Mouse (Mus musculus): ENCODE data around the gene Slc2a9. TPM values are rescaled to one million over a fixed set of nuclear protein-coding genes. Genes with fewer than 3 reads are reported as not detected.

The Slc2a9 gene
- total and polyA plus RNA-seq, 3 experiments: 1.6 to 2.8 (median 2.3) TPM

DNA sequence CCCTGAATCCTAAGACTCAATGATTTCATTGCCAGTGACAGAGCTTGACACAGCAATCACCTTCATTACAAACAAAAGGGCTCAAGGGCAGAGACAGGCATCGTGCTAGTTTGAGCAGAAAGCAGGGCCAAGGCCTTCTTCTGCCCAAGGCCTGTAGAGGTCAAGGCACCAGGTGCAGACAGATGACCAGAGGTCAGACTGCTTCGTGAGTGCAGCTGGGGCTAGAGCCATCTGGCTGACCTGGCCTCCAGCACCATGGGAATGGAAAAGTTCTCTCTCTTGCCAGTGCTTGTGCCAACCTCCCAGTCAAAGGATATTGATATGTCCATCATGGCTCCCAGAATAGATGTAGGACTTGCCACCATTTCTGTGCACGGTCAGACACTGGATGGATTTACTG lies 33.9 kb upstream of the Slc2a9 start:
- H3K27ac ChIP-seq (ENCODE audit: insufficient read depth, low read depth): no peak overlapping the region
- TF ChIP-seq GABPA (IDR thresholded peaks at IDR 0.05; ENCODE audit: insufficient replicate concordance, low read depth, low read length) (no peak), USF2 (conservative IDR thresholded peaks at IDR 0.05; ENCODE audit: low read depth, low read length) (no peak), MAZ (IDR thresholded peaks at IDR 0.05; ENCODE audit: low read depth, low read length) (no peak), NRF1 (IDR thresholded peaks at IDR 0.05; ENCODE audit: low read depth, low read length) (no peak), JUND (conservative IDR thresholded peaks at IDR 0.05; ENCODE audit: low read depth, low read length) (no peak), HCFC1 (IDR thresholded peaks at IDR 0.05; ENCODE audit: low read depth, low read length) (no peak)
- H3K4me3 ChIP-seq (replicated peaks in 1 of 3; ENCODE audit: low read depth in 2 of 3, low read length in 2 of 3, poor library complexity in 1 of 3): no peak overlapping the region
- no peaks in the 10 kb centered on the region for H3K4me1 ChIP-seq (ENCODE audit: control insufficient read depth in 1 of 2, insufficient read depth in 2 of 2)
- no peaks in the 10 kb centered on the region for H3K27me3 ChIP-seq (replicated peaks)
- peaks cover 93 to 98% of the 10 kb centered on the region in 2 experiments for H3K36me3 ChIP-seq (replicated peaks in 1 of 2; ENCODE audit: control insufficient read depth in 1 of 2, insufficient read depth in 1 of 2, low read length in 1 of 2)
- in situ Hi-C loops (cut with MboI; ENCODE audit: low pct_ligation_motif_present, low pct_unique_long_range_greater_than_20kb, low sequenced_read_pairs): no loop called here
- H3K9me3 ChIP-seq (replicated peaks; ENCODE audit: low read length): no peaks in the 10 kb centered on the region
- no peak overlapping the region for H3K9ac ChIP-seq (ENCODE audit: insufficient read depth, low read depth)
- no peaks in the 10 kb centered on the region for H3K79me2 ChIP-seq (replicated peaks; ENCODE audit: control insufficient read depth, extremely low read depth, insufficient read depth, poor library complexity, severe bottlenecking)
- dilution Hi-C loops (cut with MboI; ENCODE audit: extremely low pct_ligation_motif_present, extremely low pct_unique_long_range_greater_than_20kb, low sequenced_read_pairs): no loop called here
- DNase-seq (ENCODE audit: extremely low read depth): no peak
- no peak overlapping the region for H3K4me2 ChIP-seq (ENCODE audit: insufficient read depth, low read depth, poor library complexity, severe bottlenecking)

DNA sequence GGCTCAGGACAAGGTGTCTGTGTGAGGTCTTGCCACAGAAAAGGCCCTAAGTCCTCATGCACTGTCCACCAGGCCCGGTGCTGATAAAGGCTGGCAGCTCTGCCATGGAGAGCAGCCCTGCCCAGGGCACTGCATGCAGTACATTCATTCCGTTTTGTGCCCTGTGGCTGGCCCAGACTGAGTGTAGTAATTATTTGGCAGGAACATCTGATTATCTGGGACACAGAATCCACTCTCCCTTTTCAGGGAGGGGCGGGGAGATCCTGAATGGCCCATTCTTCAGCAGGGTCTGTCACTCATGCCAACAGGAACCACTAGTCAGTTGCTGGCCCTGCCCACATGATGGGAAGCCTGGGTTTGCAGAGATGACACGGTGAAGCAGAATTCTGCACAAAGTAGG lies 29.1 kb upstream of the Slc2a9 start:
- Histone ChIP-seq H3K27ac (ENCODE audit: insufficient read depth, low read depth) (no peak overlapping the region), H3K4me2 (ENCODE audit: insufficient read depth, low read depth, poor library complexity, severe bottlenecking) (no peak overlapping the region), H3K79me2 (replicated peaks; ENCODE audit: control insufficient read depth, extremely low read depth, insufficient read depth, poor library complexity, severe bottlenecking) (no peaks in the 10 kb centered on the region), H3K9ac (ENCODE audit: insufficient read depth, low read depth) (no peak overlapping the region), H3K36me3 (replicated peaks in 1 of 2; ENCODE audit: control insufficient read depth in 1 of 2, insufficient read depth in 1 of 2, low read length in 1 of 2) (peaks cover 89 to 96% of the 10 kb centered on the region in 2 experiments), H3K4me1 (ENCODE audit: control insufficient read depth in 1 of 2, insufficient read depth in 2 of 2) (no peaks in the 10 kb centered on the region), H3K27me3 (replicated peaks) (no peaks in the 10 kb centered on the region), H3K9me3 (replicated peaks; ENCODE audit: low read length) (no peaks in the 10 kb centered on the region), H3K4me3 (replicated peaks in 1 of 3; ENCODE audit: low read depth in 2 of 3, low read length in 2 of 3, poor library complexity in 1 of 3) (no peak overlapping the region)
- TF ChIP-seq MYC (IDR thresholded peaks at IDR 0.05; ENCODE audit: low read depth, low read length) (no peak), TCF12 (IDR thresholded peaks at IDR 0.05; ENCODE audit: low read depth, low read length) (no peak), PAX5 (IDR thresholded peaks at IDR 0.05; ENCODE audit: low read length) (no peak), NELFE (IDR thresholded peaks at IDR 0.05; ENCODE audit: low read depth, low read length) (no peak), ZC3H11A (IDR thresholded peaks at IDR 0.05; ENCODE audit: low read depth, low read length) (no peak), MAZ (IDR thresholded peaks at IDR 0.05; ENCODE audit: low read depth, low read length) (no peak), ZKSCAN1 (IDR thresholded peaks at IDR 0.05; ENCODE audit: borderline replicate concordance, low read depth, low read length) (no peak), JUN (IDR thresholded peaks at IDR 0.05; ENCODE audit: insufficient read depth, low read depth, low read length) (no peak), JUND (conservative IDR thresholded peaks at IDR 0.05; ENCODE audit: low read depth, low read length) (no peak), USF2 (conservative IDR thresholded peaks at IDR 0.05; ENCODE audit: low read depth, low read length) (no peak), USF1 (IDR thresholded peaks at IDR 0.05; ENCODE audit: low read depth, low read length) (no peak), CHD2 (IDR thresholded peaks at IDR 0.05; ENCODE audit: low read length) (no peak), SIN3A (IDR thresholded peaks at IDR 0.05; ENCODE audit: low read length) (no peak)
- no peak for DNase-seq (ENCODE audit: extremely low read depth)
- dilution Hi-C loops (cut with MboI; ENCODE audit: extremely low pct_ligation_motif_present, extremely low pct_unique_long_range_greater_than_20kb, low sequenced_read_pairs) (no loop called here), in situ Hi-C loops (cut with MboI; ENCODE audit: low pct_ligation_motif_present, low pct_unique_long_range_greater_than_20kb, low sequenced_read_pairs) (no loop called here)

Measured in CH12.LX (cell line).